Mouse (Mus musculus) midbrain, embryonic 10.5 days (tissue): ENCODE measurements around the gene Leng9. TPM values are rescaled to one million over a fixed set of nuclear protein-coding genes. Genes with fewer than 3 reads are reported as not detected.

Experiments
- DNase-seq: peaks from one replicate; pipeline ENCODE4 v3.0.0-alpha.2; 2017; ENCODE audit warnings: low spot score
- H3K27ac ChIP-seq: fragments of 300-500 bp; sonication (generic); replicated peaks from 2 replicates; pipeline ENCODE4 v1.5.1; 2016; ENCODE audit warnings: mild to moderate bottlenecking
- H3K27me3 ChIP-seq: fragments of 300-500 bp; sonication (generic); 2 replicates; pipeline ENCODE4 v1.6.1; 2016; ENCODE audit warnings: low read depth, mild to moderate bottlenecking; ENCODE audit not compliant: poor library complexity, severe bottlenecking
- H3K36me3 ChIP-seq: fragments of 300-500 bp; sonication (generic); 2 replicates; pipeline ENCODE4 v1.6.1; 2016; ENCODE audit warnings: mild to moderate bottlenecking, moderate library complexity
- H3K4me1 ChIP-seq: fragments of 300-500 bp; sonication (generic); 2 replicates; pipeline ENCODE4 v1.6.1; 2016
- H3K4me3 ChIP-seq: fragments of 300-500 bp; sonication (generic); 2 replicates; pipeline ENCODE4 v1.5.1; 2016; ENCODE audit warnings: mild to moderate bottlenecking, moderate library complexity
- H3K9me3 ChIP-seq: fragments of 300-500 bp; sonication (generic); replicated peaks from 2 replicates; pipeline ENCODE4 v1.6.1; 2016; ENCODE audit warnings: mild to moderate bottlenecking
- WGBS: fragments of 180-500 bp; shearing (Covaris S2); methylation state at CpG from one replicate; pipeline ENCODE4 v1.1.7; 2016; 5-methylcytosine and 5-hydroxymethylcytosine counted together
- polyA plus RNA-seq: library from polyadenylated mRNA; unstranded; fragments of >200 nt; fragmentation: Nextera tagmentation; extraction: Ambion mirVana; gene quantifications from 2 replicates; pipeline ENCODE4 v1.2.1, GENCODE M21; 2016

The Leng9 gene
- polyA plus RNA-seq, 1 experiment from 2014 or later: 1.4 TPM

DNA sequence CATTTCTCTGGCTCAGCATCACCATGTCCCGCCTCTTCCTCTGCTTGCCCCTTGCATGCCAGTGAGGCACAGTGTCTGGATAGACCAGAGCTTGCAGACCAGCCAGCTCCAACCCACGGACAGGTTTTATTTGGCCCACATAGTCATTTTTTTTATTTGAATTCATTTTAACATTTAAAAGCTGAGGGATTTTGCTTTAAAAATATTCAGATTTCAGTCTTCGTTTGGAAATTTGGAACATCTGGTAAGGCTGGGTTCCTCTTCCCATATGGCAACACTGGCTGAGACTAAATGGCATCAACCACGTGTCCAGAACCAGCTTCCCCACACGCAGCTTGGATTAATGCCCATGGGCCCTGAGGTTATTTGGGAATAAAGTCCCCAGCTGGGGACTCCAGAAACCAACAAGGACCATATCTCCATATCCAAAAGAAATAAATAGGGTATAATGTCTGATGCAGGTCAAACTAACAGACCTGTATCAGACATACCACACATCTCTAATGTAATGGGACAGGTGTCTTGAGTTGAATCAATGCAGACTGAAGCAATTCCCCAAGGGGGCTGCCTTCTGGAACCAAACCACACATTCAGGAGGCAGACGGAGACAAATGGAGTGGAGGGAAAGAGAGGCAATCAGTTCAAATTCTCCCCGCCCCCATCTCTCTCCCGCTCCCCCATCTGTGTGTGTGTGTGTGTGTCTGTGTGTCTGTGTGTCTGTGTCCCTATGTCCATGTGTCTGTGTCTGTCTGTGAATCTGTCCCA, 32.9 kb downstream of the Leng9 start:
- Histone ChIP-seq H3K27ac (no peak overlapping the region), H3K36me3 (no peaks in the 10 kb centered on the region), H3K4me1 (peaks cover 32% of the 10 kb centered on the region), H3K4me3 (no peak overlapping the region), H3K9me3 (no peaks in the 10 kb centered on the region), H3K27me3 (peaks cover 31% of the 10 kb centered on the region)
- WGBS: 74% methylated on average over 8 of the region's 8 CpGs
- DNase-seq: no peak

GRCm38 (mm10) chr7:4111766-4112165, 38.4 kb downstream of the Leng9 start:
- Histone ChIP-seq H3K27ac (no peak overlapping the region), H3K36me3 (no peaks in the 10 kb centered on the region), H3K27me3 (no peaks in the 10 kb centered on the region), H3K4me1 (no peaks in the 10 kb centered on the region), H3K4me3 (no peak overlapping the region), H3K9me3 (no peaks in the 10 kb centered on the region)
- WGBS: 64% methylated on average over 3 of the region's 3 CpGs
- no peak for DNase-seq

GRCm38 (mm10) chr7:4103411-4103810, 46.8 kb downstream of the Leng9 start:
- DNase-seq: no peak
- no peaks in the 10 kb centered on the region for H3K27me3 ChIP-seq

GRCm38 (mm10) chr7:4101144-4101543, 49.0 kb downstream of the Leng9 start:
- Histone ChIP-seq H3K4me1 (no peaks in the 10 kb centered on the region), H3K27me3 (no peaks in the 10 kb centered on the region), H3K4me3 (no peak overlapping the region), H3K9me3 (no peaks in the 10 kb centered on the region), H3K36me3 (no peaks in the 10 kb centered on the region), H3K27ac (no peak overlapping the region)
- DNase-seq: no peak
- 84% methylated on average over 5 of the region's 5 CpGs for WGBS

More at GRCm38 (mm10) chr7:4103411-4103810, 46.8 kb downstream of the Leng9 start:
- Histone ChIP-seq H3K9me3 (no peaks in the 10 kb centered on the region), H3K4me3 (no peak overlapping the region), H3K4me1 (no peaks in the 10 kb centered on the region), H3K36me3 (no peaks in the 10 kb centered on the region), H3K27ac (no peak overlapping the region)
- 21% methylated on average over 4 of the region's 4 CpGs for WGBS

GRCm38 (mm10) chr7:4098832-4099231, 51.3 kb downstream of the Leng9 start:
- H3K4me3 ChIP-seq: no peak overlapping the region
- no peak for DNase-seq
- 80% methylated on average over 2 of the region's 2 CpGs for WGBS

DNA sequence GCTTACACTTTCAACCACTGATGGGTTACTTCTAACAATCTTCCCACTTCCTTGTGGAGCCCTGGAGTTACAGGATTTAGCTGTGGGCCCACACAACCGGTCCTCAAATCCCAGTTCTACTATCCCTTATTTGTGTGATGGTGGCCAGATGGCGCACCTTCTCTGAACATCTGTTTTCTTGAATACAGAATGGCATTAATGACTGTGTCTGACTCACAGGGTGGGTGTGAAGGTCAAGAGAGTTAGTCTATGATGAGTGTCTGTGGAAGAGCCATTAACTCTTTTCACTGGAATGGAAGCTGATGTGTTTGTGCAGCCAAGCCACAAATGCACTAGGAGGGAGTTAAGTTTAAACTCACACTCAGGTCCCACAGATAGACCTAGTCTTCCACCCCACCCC, 51.9 kb downstream of the Leng9 start:
- Histone ChIP-seq H3K9me3 (no peaks in the 10 kb centered on the region), H3K4me3 (no peak overlapping the region), H3K4me1 (no peaks in the 10 kb centered on the region), H3K36me3 (no peaks in the 10 kb centered on the region), H3K27me3 (no peaks in the 10 kb centered on the region), H3K27ac (no peak overlapping the region)
- DNase-seq: no peak
- WGBS: 87% methylated on average over 2 of the region's 2 CpGs

More at GRCm38 (mm10) chr7:4098832-4099231, 51.3 kb downstream of the Leng9 start:
- Histone ChIP-seq H3K4me1 (no peaks in the 10 kb centered on the region), H3K36me3 (no peaks in the 10 kb centered on the region), H3K9me3 (no peaks in the 10 kb centered on the region), H3K27ac (no peak overlapping the region), H3K27me3 (no peaks in the 10 kb centered on the region)

Other genes with a start within 250 kb of the Leng9 start
- gene Lilra6, start 234.9 kb downstream of the Leng9 start, polyA plus RNA-seq: not detected in 2 replicates
- 0.47 and 1.3 TPM in 2 replicates for gene Lair1, start 87.2 kb downstream of the Leng9 start, polyA plus RNA-seq
- gene Ttyh1, start 31.0 kb downstream of the Leng9 start, polyA plus RNA-seq: 21.9 and 45.3 TPM in 2 replicates
- gene Leng8, start 13.3 kb downstream of the Leng9 start, polyA plus RNA-seq: 63.1 and 82.0 TPM in 2 replicates
- 18.1 and 20.1 TPM in 2 replicates for gene Cdc42ep5, start 14.5 kb upstream of the Leng9 start, polyA plus RNA-seq
- gene Lilra5, start 87.4 kb upstream of the Leng9 start, polyA plus RNA-seq: not detected in 2 replicates
- gene Ncr1, start 187.3 kb upstream of the Leng9 start, polyA plus RNA-seq: not detected in 2 replicates
- gene Gp6, start 247.4 kb upstream of the Leng9 start, polyA plus RNA-seq: 0.21 and 0.25 TPM in 2 replicates